Mouse (Mus musculus) myocyte (in vitro differentiated cells): ENCODE measurements around the gene Wdr54. TPM values are rescaled to one million over a fixed set of nuclear protein-coding genes. Genes with fewer than 3 reads are reported as not detected.

ENCODE experiments used
- H3K27me3 ChIP-seq: one replicate; pipeline ENCODE4 v1.6.1; 2011; ENCODE audit not compliant: control insufficient read depth, insufficient read depth, insufficient read length
- H3K36me3 ChIP-seq: one replicate; pipeline ENCODE4 v1.6.1; 2011; ENCODE audit not compliant: control insufficient read depth, insufficient read depth
- H3K4me2 ChIP-seq: one replicate; pipeline ENCODE4 v1.6.1; 2011; ENCODE audit warnings: low read depth, control low read depth
- H3K4me3 ChIP-seq: one replicate; pipeline ENCODE4 v1.5.1; 2011; ENCODE audit warnings: mild to moderate bottlenecking, control low read depth, moderate library complexity
- H3K79me2 ChIP-seq: one replicate; pipeline ENCODE4 v1.6.1; 2011; ENCODE audit not compliant: control insufficient read depth, insufficient read depth
- H3ac ChIP-seq: one replicate; pipeline ENCODE4 v1.6.1; 2011; ENCODE audit not compliant: control insufficient read depth, insufficient read length
- CEBPB ChIP-seq: IDR thresholded peaks from 2 replicates; pipeline ENCODE4 v1.6.1; 2011; ENCODE audit warnings: mild to moderate bottlenecking, moderate library complexity; ENCODE audit not compliant: poor library complexity, insufficient read depth, severe bottlenecking
- E2F4 ChIP-seq: IDR thresholded peaks from one replicate; pipeline ENCODE4 v1.6.1; 2011; ENCODE audit warnings: mild to moderate bottlenecking, control low read depth, moderate library complexity; ENCODE audit not compliant: insufficient read depth
- MAX ChIP-seq: IDR thresholded peaks from one replicate; pipeline ENCODE4 v1.6.1; 2011; ENCODE audit warnings: low read depth, mild to moderate bottlenecking, control low read depth
- MYOD1 ChIP-seq, 3 experiments: IDR thresholded peaks; one replicate each; pipeline ENCODE4 v1.6.1; 2011; ENCODE audit warnings: control low read depth in 2 of 3, low read depth in 2 of 3, mild to moderate bottlenecking in 2 of 3, moderate library complexity in 1 of 3; ENCODE audit not compliant: insufficient read length in 2 of 3, control insufficient read depth in 1 of 3
- MYOG ChIP-seq, 3 experiments: IDR thresholded peaks; one replicate each; pipeline ENCODE4 v1.6.1; 2011; ENCODE audit warnings: control low read depth in 2 of 3, low read depth in 2 of 3, mild to moderate bottlenecking in 2 of 3; ENCODE audit not compliant: insufficient read length in 2 of 3, control insufficient read depth in 1 of 3, insufficient read depth in 1 of 3
- POLR2A ChIP-seq: IDR thresholded peaks from one replicate; pipeline ENCODE4 v1.6.1; 2011; ENCODE audit warnings: low read depth, mild to moderate bottlenecking, control low read depth, moderate library complexity; ENCODE audit not compliant: insufficient read length
- POLR2AphosphoS2 ChIP-seq: IDR thresholded peaks from one replicate; pipeline ENCODE4 v1.6.1; 2011; ENCODE audit warnings: low read depth, control low read depth; ENCODE audit not compliant: insufficient read length
- REST ChIP-seq: IDR thresholded peaks from one replicate; pipeline ENCODE4 v1.6.1; 2011; ENCODE audit warnings: mild to moderate bottlenecking, control low read depth, moderate library complexity; ENCODE audit not compliant: insufficient read depth, insufficient read length
- SRF ChIP-seq: IDR thresholded peaks from one replicate; pipeline ENCODE4 v1.6.1; 2011; ENCODE audit warnings: low read depth; ENCODE audit not compliant: control insufficient read depth, insufficient read length
- TCF12 ChIP-seq: IDR thresholded peaks from one replicate; pipeline ENCODE4 v1.6.1; 2011; ENCODE audit warnings: mild to moderate bottlenecking, control low read depth; ENCODE audit not compliant: poor library complexity, insufficient read depth, severe bottlenecking
- TCF3 ChIP-seq: IDR thresholded peaks from one replicate; pipeline ENCODE4 v1.6.1; 2011; ENCODE audit warnings: low read depth, control low read depth; ENCODE audit not compliant: insufficient read length
- USF1 ChIP-seq: IDR thresholded peaks from one replicate; pipeline ENCODE4 v1.6.1; 2011; ENCODE audit warnings: low read depth, mild to moderate bottlenecking, control low read depth, moderate library complexity
- polyA plus RNA-seq: library from polyadenylated mRNA; unstranded; fragments of >200 nt; fragmentation: generic; extraction: Trizol; gene quantifications from one replicate; pipeline ENCODE4 v1.2.1, GENCODE M21; 2012; ENCODE audit warnings: missing spikeins

Wdr54 gene
- polyA plus RNA-seq, 1 experiment = 12.3 TPM

DNA sequence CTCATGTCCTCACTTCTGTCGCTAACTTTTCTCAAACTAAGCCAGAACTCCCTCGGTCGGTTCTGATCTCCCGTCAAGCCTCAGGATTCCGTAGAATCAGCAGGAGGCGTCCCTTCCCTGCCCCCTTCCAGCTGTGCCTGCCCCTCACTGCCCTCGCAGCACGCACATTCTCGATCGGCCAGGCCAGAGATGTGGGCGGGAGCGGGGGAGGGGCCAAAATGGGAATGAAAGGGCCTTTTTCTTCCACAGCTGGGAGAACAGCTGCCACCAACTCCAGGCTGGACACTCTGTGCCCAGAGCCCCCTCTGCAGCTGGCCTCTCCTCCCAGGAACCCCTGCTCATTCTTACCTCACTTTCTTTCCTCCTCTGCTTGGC lies 18.6 kb downstream of the Wdr54 start:
- H3K79me2 ChIP-seq = peaks cover 42% of the 10 kb centered on the region
- no peaks in the 10 kb centered on the region for H3K36me3 ChIP-seq
- H3K4me3 ChIP-seq = peak overlapping the region; percentile 88
- H3K27me3 ChIP-seq = no peaks in the 10 kb centered on the region
- H3K4me2 ChIP-seq = peak overlapping the region; percentile 84
- peak overlapping the region; percentile 52 for H3ac ChIP-seq
- TF ChIP-seq MAX = no peak
- TF ChIP-seq TCF12 = peak; percentile 90
- no peak for TF ChIP-seq USF1
- TF ChIP-seq MYOG (IDR thresholded peaks at IDR 0.05; ENCODE audit: control insufficient read depth in 1 of 3, insufficient read depth in 1 of 3, insufficient read length in 2 of 3, low read depth in 2 of 3) = peak; percentile 51 to 85 (median 67)
- no peak for TF ChIP-seq SRF
- peak; percentile 75 for TF ChIP-seq POLR2A
- TF ChIP-seq CEBPB = no peak
- peak; percentile 89 for TF ChIP-seq POLR2AphosphoS2
- TF ChIP-seq TCF3 = peak; percentile 95
- TF ChIP-seq REST = no peak
- no peak for TF ChIP-seq E2F4
- TF ChIP-seq MYOD1 (IDR thresholded peaks at IDR 0.05; ENCODE audit: control insufficient read depth in 1 of 3, insufficient read length in 2 of 3, low read depth in 2 of 3) = peak; percentile 72 to 99 (median 99)

GRCm38 (mm10) chr6:83136881-83137575 lies 19.2 kb downstream of the Wdr54 start:
- TF ChIP-seq REST (no peak), MYOD1 (IDR thresholded peaks at IDR 0.05; ENCODE audit: control insufficient read depth in 1 of 3, insufficient read length in 2 of 3, low read depth in 2 of 3) (no peak), POLR2AphosphoS2 (no peak), USF1 (no peak), POLR2A (peak; percentile 54)
- peak overlapping the region; percentile 84 for H3K4me2 ChIP-seq
- peak overlapping the region; percentile 52 for H3ac ChIP-seq
- H3K4me3 ChIP-seq = peak overlapping the region; percentile 88
- peaks cover 42% of the 10 kb centered on the region for H3K79me2 ChIP-seq
- no peaks in the 10 kb centered on the region for H3K36me3 ChIP-seq
- H3K27me3 ChIP-seq = no peaks in the 10 kb centered on the region

DNA sequence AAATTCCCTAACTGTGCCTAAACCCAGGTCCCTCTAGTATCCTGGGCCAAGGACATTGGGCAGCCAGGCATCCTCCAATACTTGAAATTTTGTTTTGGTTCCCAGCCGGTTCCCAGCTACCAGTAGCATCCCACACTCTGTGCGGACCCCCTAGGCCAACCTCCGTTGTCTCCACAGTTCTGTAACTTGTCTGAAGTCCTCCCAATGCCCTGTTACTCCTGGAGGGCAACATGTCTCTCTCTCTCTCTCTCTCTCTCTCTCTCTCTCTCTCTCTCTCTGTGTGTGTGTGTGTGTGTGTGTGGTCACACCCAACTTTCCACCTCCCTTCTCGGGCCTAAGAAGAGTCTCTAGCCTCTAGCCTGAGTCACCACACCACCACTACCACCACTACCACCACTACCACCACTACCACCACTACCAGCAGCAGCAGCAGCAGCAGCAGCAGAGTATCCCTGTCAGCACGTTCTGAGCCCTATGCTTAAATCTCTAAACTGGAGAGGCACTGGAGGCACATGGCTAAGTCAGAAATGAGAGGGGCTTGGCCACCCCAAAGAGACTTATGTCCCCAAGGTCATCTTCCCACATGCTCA lies 19.8 kb downstream of the Wdr54 start:
- Histone ChIP-seq H3K4me2 (peak overlapping the region; percentile 84), H3K79me2 (peaks cover 40% of the 10 kb centered on the region), H3ac (peak overlapping the region; percentile 52), H3K4me3 (peak overlapping the region; percentile 88), H3K36me3 (no peaks in the 10 kb centered on the region), H3K27me3 (no peaks in the 10 kb centered on the region)
- peak; percentile 75 for TF ChIP-seq POLR2AphosphoS2
- TF ChIP-seq TCF12 = no peak
- TF ChIP-seq POLR2A = peak; percentile 74
- TF ChIP-seq CEBPB = no peak

DNA sequence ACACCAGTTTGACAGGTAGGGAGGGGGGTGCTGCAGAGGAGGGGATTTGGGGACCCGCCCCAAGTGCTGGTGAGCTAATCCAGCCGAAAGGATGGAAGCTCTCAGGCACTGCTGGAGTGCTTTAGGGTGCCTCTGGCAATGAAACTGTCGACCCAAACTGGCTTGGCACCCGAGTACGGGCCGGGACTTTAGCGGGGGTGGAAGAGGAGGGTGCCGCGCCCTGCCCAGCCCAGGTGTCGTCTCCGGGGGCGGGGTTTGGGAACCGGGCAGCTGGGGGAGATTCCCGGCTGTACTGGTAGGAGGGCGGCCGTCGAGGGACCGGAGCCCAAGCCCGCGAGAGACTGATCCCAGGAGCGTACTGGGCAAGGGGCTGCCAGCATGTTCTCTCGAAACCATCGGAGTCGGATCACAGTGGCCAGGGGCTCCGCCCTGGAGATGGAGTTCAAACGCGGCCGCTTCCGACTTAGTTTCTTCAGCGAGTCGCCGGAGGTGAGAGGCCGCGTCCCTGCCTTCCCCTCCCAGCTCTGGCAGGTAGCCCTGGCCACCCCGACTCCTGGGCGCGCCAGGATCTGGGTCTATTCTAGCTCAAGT lies 20.5 kb downstream of the Wdr54 start:
- Histone ChIP-seq H3K4me3 (peak overlapping the region; percentile 88), H3K36me3 (no peaks in the 10 kb centered on the region), H3ac (peak overlapping the region; percentile 52), H3K27me3 (no peaks in the 10 kb centered on the region), H3K4me2 (peak overlapping the region; percentile 84), H3K79me2 (peaks cover 33% of the 10 kb centered on the region)
- TF ChIP-seq POLR2AphosphoS2 (peak; percentile 74), MYOG (IDR thresholded peaks at IDR 0.05; ENCODE audit: control insufficient read depth in 1 of 3, insufficient read depth in 1 of 3, insufficient read length in 2 of 3, low read depth in 2 of 3) (peak in 1 of 3 experiments; percentile 57), TCF3 (no peak), MYOD1 (IDR thresholded peaks at IDR 0.05; ENCODE audit: control insufficient read depth in 1 of 3, insufficient read length in 2 of 3, low read depth in 2 of 3) (peak in 1 of 3 experiments; percentile 62), POLR2A (peak; percentile 70)

GRCm38 (mm10) chr6:83134951-83135513 lies 21.2 kb downstream of the Wdr54 start, which contains the start of gene Rtkn:
Gene Rtkn (plus strand): TSS chr6:83135463.
- H3K27me3 ChIP-seq = no peaks in the 10 kb centered on the region
- no peaks in the 10 kb centered on the region for H3K36me3 ChIP-seq
- peak within 1 kb of the TSS; percentile 52 for H3ac ChIP-seq
- peak within 1 kb of the TSS; percentile 88 for H3K4me3 ChIP-seq
- peak within 1 kb of the TSS; percentile 84 for H3K4me2 ChIP-seq
- TF ChIP-seq POLR2A (no peak), SRF (no peak), CEBPB (no peak), TCF3 (no peak), USF1 (no peak), MYOG (IDR thresholded peaks at IDR 0.05; ENCODE audit: control insufficient read depth in 1 of 3, insufficient read depth in 1 of 3, insufficient read length in 2 of 3, low read depth in 2 of 3) (no peak), E2F4 (no peak), POLR2AphosphoS2 (no peak), MYOD1 (IDR thresholded peaks at IDR 0.05; ENCODE audit: control insufficient read depth in 1 of 3, insufficient read length in 2 of 3, low read depth in 2 of 3) (no peak), MAX (no peak), REST (no peak)
- H3K79me2 ChIP-seq = peaks cover 27% of the 10 kb centered on the region
